Mouse (Mus musculus): ENCODE results near the gene Nxf1. TPM values are rescaled to one million over a fixed set of nuclear protein-coding genes. Genes with fewer than 3 reads are reported as not detected.

The Nxf1 gene
- total RNA-seq (2012; rRNA removed): 107 and 122 TPM in 2 replicates
- polyA plus RNA-seq (2012; ENCODE audit: insufficient read depth in 1 of 2, insufficient read length in 2 of 2, low read depth in 1 of 2, low replicate concordance in 2 of 2, missing spikeins in 1 of 2): 100 to 1,000 TPM; 231 to 296 TPM

DNA sequence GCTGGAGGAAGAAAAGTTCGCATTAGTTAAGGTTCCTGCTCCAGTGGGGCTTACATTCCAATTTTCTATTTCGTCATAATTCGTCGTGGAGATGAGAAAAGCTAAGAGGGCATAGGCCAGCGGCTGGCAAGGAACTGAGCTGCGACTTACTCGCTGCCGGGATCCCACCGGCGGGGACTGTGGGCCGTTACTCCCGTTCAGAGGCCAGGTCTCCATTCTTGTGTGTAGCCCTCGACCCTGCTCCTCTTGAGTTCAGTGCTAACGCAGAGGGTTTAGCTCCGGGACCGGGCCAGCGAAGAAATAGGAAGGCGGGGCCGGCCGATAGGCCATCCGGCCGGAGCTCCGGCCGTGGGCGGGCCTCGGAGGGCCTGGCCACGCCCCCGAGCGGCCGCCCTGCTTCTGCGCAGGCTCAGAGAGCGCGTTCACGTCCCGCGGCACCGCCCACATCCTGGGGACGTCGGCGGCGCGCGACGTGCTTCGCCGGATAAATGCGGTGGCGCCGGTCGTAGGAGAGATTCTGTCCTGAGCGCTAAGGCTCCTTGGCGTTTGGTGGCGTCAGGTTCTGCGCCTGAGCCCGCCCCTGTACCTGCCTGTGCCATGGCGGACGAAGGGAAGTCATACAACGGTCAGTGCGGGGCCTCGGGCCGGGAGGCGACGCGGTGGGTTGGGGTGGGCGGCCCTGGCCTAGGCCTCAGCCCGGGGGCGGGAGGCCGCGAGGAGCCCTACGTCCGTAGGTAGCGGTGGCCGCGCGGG lies at the start of gene Nxf1:
Nxf1 (plus strand) TSS at position 439 of the 753 bp plus-strand sequence.
- H3K27ac ChIP-seq (ENCODE audit: control insufficient read depth, low read depth, low read length): peak within 1 kb of the TSS; percentile 78
- H3K9me3 ChIP-seq (replicated peaks; ENCODE audit: insufficient read depth, low read length): no peaks in the 10 kb centered on the region
- peak; percentile 96 for DNase-seq (ENCODE audit: low read depth, low spot score)
- peaks cover 56% of the 10 kb centered on the region for H3K79me2 ChIP-seq (ENCODE audit: control insufficient read depth, insufficient read depth, low read length, poor library complexity)
- H3K4me1 ChIP-seq (ENCODE audit: control insufficient read depth in 1 of 2, insufficient read depth in 2 of 2, low read length in 2 of 2): peaks cover 7 to 22% of the 10 kb centered on the region in 2 experiments; a peak in 3 of 4 replicates
- TF ChIP-seq GATA1 (IDR thresholded peaks at IDR 0.05; ENCODE audit: low read depth, low read length) (0 out of 2 replicates have a peak, but pooled peaks have one; percentile 12), POLR2AphosphoS2 (IDR thresholded peaks at IDR 0.05; ENCODE audit: low read length) (peak; percentile 88; the same call in 1 of the 2 replicates), MEF2A (IDR thresholded peaks at IDR 0.05; ENCODE audit: extremely low read depth, insufficient replicate concordance, low read depth, low read length, poor library complexity, severe bottlenecking) (no peak), RAD21 (IDR thresholded peaks at IDR 0.05; ENCODE audit: low read depth, low read length) (no peak), USF2 (IDR thresholded peaks at IDR 0.05; ENCODE audit: borderline replicate concordance in 1 of 2, insufficient read depth in 1 of 2, low read depth in 1 of 2, low read length in 2 of 2) (no peak), NRF1 (IDR thresholded peaks at IDR 0.05; ENCODE audit: insufficient read depth, low read depth, low read length, poor library complexity, severe bottlenecking) (peak; percentile 92), MXI1 (IDR thresholded peaks at IDR 0.05; ENCODE audit: low read depth, low read length) (peak; percentile 71; the same call in 1 of the 2 replicates), CHD2 (IDR thresholded peaks at IDR 0.05; ENCODE audit: low read length) (no peak), POLR2A (IDR thresholded peaks at IDR 0.05; ENCODE audit: control insufficient read depth in 1 of 2, insufficient read depth in 1 of 2, low read depth in 1 of 2, low read length in 2 of 2, poor library complexity in 1 of 2) (peak; percentile 98 to 99), MAX (IDR thresholded peaks at IDR 0.05; ENCODE audit: low read length) (peak; percentile 5; the same call in 1 of the 2 replicates), ZC3H11A (IDR thresholded peaks at IDR 0.05; ENCODE audit: low read depth, low read length) (no peak), BHLHE40 (IDR thresholded peaks at IDR 0.05; ENCODE audit: borderline replicate concordance, low read depth, low read length) (no peak), POLR2AphosphoS5 (IDR thresholded peaks at IDR 0.05; ENCODE audit: borderline replicate concordance, low read depth, low read length) (0 out of 2 replicates have a peak, but pooled peaks have one; percentile 45), ETS1 (IDR thresholded peaks at IDR 0.05; ENCODE audit: low read depth, low read length) (peak; percentile 38; the same call in 1 of the 2 replicates), MAFK (IDR thresholded peaks at IDR 0.05; ENCODE audit: borderline replicate concordance, low read depth, low read length) (no peak), HCFC1 (IDR thresholded peaks at IDR 0.05; ENCODE audit: low read depth, low read length) (peak; percentile 83), ZNF384 (IDR thresholded peaks at IDR 0.05; ENCODE audit: low read depth, low read length) (no peak; the same call in 1 of the 2 replicates), CHD1 (IDR thresholded peaks at IDR 0.05; ENCODE audit: low read depth, low read length) (no peak), EP300 (IDR thresholded peaks at IDR 0.05; ENCODE audit: low read depth in 1 of 2, low read length in 2 of 2) (no peak), ZMIZ1 (IDR thresholded peaks at IDR 0.05; ENCODE audit: low read depth, low read length) (peak; percentile 96), ELF1 (IDR thresholded peaks at IDR 0.05; ENCODE audit: low read depth, low read length) (peak; percentile 38; the same call in 1 of the 2 replicates), TCF12 (IDR thresholded peaks at IDR 0.05; ENCODE audit: low read depth, low read length) (peak; percentile 57), UBTF (IDR thresholded peaks at IDR 0.05; ENCODE audit: borderline replicate concordance, insufficient read depth, low read depth, low read length) (no peak), TBP (IDR thresholded peaks at IDR 0.05; ENCODE audit: low read depth, low read length) (peak; percentile 96), SIN3A (IDR thresholded peaks at IDR 0.05; ENCODE audit: low read length) (peak; percentile 6), GABPA (IDR thresholded peaks at IDR 0.05; ENCODE audit: low read depth, low read length) (no peak), E2F4 (IDR thresholded peaks at IDR 0.05; ENCODE audit: borderline replicate concordance, low read depth, low read length) (no peak), NELFE (IDR thresholded peaks at IDR 0.05; ENCODE audit: low read depth, low read length) (peak; percentile 99), USF1 (IDR thresholded peaks at IDR 0.05; ENCODE audit: low read depth, low read length) (peak; percentile 9; the same call in 1 of the 2 replicates)
- peak within 1 kb of the TSS; percentile 91 for H3K9ac ChIP-seq (ENCODE audit: control insufficient read depth, low read depth, low read length, poor library complexity, severe bottlenecking)
- H3K36me3 ChIP-seq (ENCODE audit: control insufficient read depth in 1 of 2, insufficient read depth in 2 of 2, low read length in 2 of 2): peaks cover 3 to 26% of the 10 kb centered on the region in 2 experiments; a peak in 3 of 4 replicates
- H3K4me3 ChIP-seq (ENCODE audit: control insufficient read depth in 1 of 2, insufficient read depth in 1 of 2, low read depth in 2 of 2, low read length in 2 of 2): peak within 1 kb of the TSS; percentile 72 to 87
- H3K27me3 ChIP-seq (ENCODE audit: control insufficient read depth in 1 of 2, insufficient read depth in 2 of 2, low read length in 2 of 2): no peaks in the 10 kb centered on the region

All from MEL (cell line).